Mouse (Mus musculus) limb, embryonic 11.5 days (tissue): Measurements from ENCODE around the gene Wbp2. TPM values are rescaled to one million over a fixed set of nuclear protein-coding genes. Genes with fewer than 3 reads are reported as not detected.

ENCODE experiments used
- ATAC-seq: fragments of 200-750 bp; cut with Nextera tagmentation; 2 replicates; pipeline ENCODE4 v1.8.0; 2017; ENCODE audit warnings: low read depth; ENCODE audit not compliant: insufficient number of reproducible peaks, low FRiP score, low TSS enrichment
- DNase-seq: peaks from one replicate; pipeline ENCODE4 v3.0.0-alpha.2; 2015; ENCODE audit warnings: low spot score
- H3K27ac ChIP-seq: fragments of 300-500 bp; sonication (generic); replicated peaks from 2 replicates; pipeline ENCODE4 v1.5.1; 2014; ENCODE audit warnings: low read depth, mild to moderate bottlenecking, low read length
- H3K27me3 ChIP-seq: fragments of 300-500 bp; sonication (generic); 2 replicates; pipeline ENCODE4 v1.6.1; 2014; ENCODE audit warnings: mild to moderate bottlenecking, low read length, mixed read lengths; ENCODE audit not compliant: control insufficient read depth, insufficient read depth
- H3K36me3 ChIP-seq: fragments of 300-500 bp; sonication (generic); 2 replicates; pipeline ENCODE4 v1.6.1; 2014; ENCODE audit warnings: mild to moderate bottlenecking, low read length, moderate library complexity, mixed read lengths; ENCODE audit not compliant: control insufficient read depth, insufficient read depth
- H3K4me1 ChIP-seq: fragments of 300-500 bp; sonication (generic); 2 replicates; pipeline ENCODE4 v1.6.1; 2014; ENCODE audit warnings: low read length, mixed read lengths; ENCODE audit not compliant: control insufficient read depth, insufficient read depth
- H3K4me2 ChIP-seq: fragments of 300-500 bp; sonication (generic); 2 replicates; pipeline ENCODE4 v1.6.1; 2014; ENCODE audit warnings: low read depth, mild to moderate bottlenecking, moderate library complexity; ENCODE audit not compliant: severe bottlenecking
- H3K4me3 ChIP-seq: fragments of 300-500 bp; sonication (generic); 2 replicates; pipeline ENCODE4 v1.5.1; 2014; ENCODE audit warnings: low read depth, low read length
- H3K9ac ChIP-seq: fragments of 300-500 bp; sonication (generic); 2 replicates; pipeline ENCODE4 v1.6.1; 2014; ENCODE audit warnings: mild to moderate bottlenecking, low read length
- H3K9me3 ChIP-seq: fragments of 300-500 bp; sonication (generic); 2 replicates; pipeline ENCODE4 v1.6.1; 2016; ENCODE audit warnings: low read length; ENCODE audit not compliant: control insufficient read depth
- WGBS: fragments of 180-500 bp; shearing (Covaris S2); extraction: QIAGEN DNeasy Blood & Tissue Kit; methylation state at CpG from one replicate; pipeline ENCODE4 v1.1.7; 2014; 5-methylcytosine and 5-hydroxymethylcytosine counted together
- polyA plus RNA-seq: library from polyadenylated mRNA; unstranded; fragments of >200 nt; fragmentation: Nextera tagmentation; extraction: Ambion mirVana; gene quantifications from 2 replicates; pipeline ENCODE4 v1.2.1, GENCODE M21; 2014

Wbp2 gene
- polyA plus RNA-seq, 1 experiment from 2014 or later: 49.3 TPM

DNA sequence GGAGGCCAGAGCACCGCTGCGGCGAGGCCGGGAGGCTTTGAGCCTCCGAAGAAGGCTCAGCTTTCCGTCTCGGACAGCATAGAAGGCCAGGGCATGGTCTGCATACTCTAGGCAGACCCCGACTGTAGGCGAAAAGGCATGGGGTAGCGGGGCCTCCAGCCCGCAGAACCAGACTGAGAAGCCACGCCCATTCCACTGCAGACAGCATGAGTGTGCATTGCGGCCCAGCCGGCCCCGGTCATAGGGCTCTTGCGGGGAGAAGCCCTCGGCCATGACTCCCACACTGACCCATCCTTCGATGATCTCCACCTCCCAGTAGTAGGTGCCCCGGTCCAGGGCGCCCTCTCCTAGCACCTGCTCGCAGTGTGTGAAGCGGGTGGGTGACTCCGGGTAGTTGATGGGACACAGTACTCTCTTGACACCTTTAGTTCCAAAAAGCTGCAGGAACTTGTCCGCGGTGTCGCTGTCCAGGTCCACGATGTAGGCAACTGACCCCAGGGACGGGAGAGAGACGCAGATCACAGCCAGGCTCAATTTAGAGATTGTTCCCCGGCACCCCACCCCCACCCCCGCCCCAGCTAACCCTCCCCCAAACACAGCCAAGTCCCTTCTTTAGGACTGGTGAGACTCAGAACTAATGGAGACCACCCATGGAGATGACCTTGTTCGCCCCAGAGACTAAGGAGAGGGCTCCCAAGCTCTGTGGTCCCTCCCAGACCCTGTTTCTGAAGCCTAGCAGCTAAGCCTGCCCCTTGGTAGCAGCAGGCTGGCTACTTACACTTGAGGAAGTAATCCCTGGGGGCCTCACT, 19.6 kb upstream of the Wbp2 start:
- H3K9me3 ChIP-seq: no peaks in the 10 kb centered on the region
- H3K36me3 ChIP-seq: no peaks in the 10 kb centered on the region
- peaks cover 42% of the 10 kb centered on the region for H3K4me1 ChIP-seq
- DNase-seq (peak; percentile 58), ATAC-seq (0 out of 2 replicates have a peak, but pooled peaks have one; percentile 37)
- no peak overlapping the region for H3K27ac ChIP-seq
- H3K4me3 ChIP-seq: 0 out of 2 replicates have a peak overlapping the region, but pooled peaks have one; percentile 8
- peak overlapping the region; percentile 25 for H3K4me2 ChIP-seq
- H3K9ac ChIP-seq: 0 out of 2 replicates have a peak overlapping the region, but pooled peaks have one; percentile 17
- H3K27me3 ChIP-seq: peaks cover 54% of the 10 kb centered on the region
- WGBS: 24% methylated on average over 32 of the region's 32 CpGs

DNA sequence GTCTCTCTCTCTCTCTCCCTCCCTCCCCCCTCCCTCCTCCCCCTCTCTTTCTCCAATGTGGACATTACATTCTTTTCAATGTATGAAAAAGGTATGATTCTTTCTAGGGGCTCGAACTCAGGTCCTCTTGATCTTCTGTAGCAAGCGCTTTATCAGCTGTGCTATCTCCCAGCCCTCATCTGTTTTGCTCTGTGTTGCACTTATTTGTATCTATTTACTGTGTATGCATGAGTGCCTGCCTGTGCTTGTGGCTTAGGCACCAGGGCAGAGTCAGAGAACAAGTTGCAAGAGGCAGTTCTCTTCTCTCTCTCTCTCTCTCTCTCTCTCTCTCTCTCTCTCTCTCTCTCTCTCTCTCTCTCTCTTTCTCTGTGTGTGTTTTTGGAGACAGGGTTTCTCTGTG, 18.3 kb upstream of the Wbp2 start:
- H3K27ac ChIP-seq: no peak overlapping the region
- H3K27me3 ChIP-seq: peaks cover 41% of the 10 kb centered on the region
- H3K9me3 ChIP-seq: no peaks in the 10 kb centered on the region

DNA sequence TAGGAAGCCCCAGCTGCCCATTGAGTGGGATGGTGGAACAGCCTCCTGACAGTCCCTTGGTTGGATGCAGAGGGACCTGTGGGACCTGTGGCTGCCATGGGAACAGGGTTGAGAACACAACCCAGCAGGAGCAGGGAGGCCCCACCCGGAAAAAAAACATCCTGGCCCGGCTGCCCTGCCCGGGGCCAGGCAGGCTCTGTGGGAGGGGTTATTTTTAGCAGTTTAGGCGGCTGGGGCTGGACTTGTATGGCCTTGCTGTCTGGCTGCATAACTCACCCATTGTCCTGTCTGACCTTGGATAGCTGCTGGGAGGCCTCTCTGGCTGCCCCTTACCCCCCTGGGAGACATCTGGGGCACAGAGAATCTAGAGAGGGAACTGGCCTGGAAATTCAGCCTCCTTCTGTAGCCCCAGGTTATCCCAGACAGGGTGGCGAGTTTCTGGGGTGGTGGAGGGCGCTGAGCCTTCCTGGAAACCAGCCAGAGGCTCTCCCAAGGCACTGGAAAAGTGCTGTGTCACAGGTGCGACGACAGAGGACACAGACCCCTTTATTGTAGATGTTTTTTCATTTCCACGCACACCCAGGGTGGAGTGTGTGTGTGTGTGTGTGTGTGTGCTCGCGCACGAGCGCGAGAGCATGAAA, 17.3 kb upstream of the Wbp2 start:
- WGBS: 46% methylated on average over 14 of the region's 14 CpGs
- H3K9me3 ChIP-seq: no peaks in the 10 kb centered on the region

More for the DNA sequence above, 18.3 kb upstream of the Wbp2 start:
- no peak overlapping the region for H3K4me3 ChIP-seq
- no peaks in the 10 kb centered on the region for H3K36me3 ChIP-seq
- H3K4me1 ChIP-seq: peaks cover 42% of the 10 kb centered on the region
- H3K4me2 ChIP-seq: no peak overlapping the region
- 93% methylated on average over 2 of the region's 2 CpGs for WGBS
- H3K9ac ChIP-seq: no peak overlapping the region
- DNase-seq (no peak), ATAC-seq (no peak)

DNA sequence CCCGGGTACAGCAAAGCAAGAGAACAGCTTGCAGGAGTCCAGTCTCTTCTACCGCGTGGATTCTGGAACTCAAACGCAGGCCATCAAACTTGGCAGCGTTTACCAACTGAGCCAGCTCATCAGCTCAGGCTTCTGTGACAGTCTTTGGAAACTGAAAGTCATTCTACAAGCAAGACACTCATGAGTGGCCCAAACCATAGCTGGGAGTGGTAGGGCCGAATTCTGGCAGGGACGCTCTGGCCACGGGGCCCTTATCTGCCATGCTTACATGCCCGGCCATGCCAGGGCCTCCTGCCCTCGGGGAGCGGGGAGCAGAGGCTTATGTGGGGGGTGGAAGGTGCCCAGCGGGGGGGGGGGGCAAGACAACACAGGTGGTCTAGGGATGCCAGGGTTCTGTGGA, 16.8 kb upstream of the Wbp2 start:
- no peaks in the 10 kb centered on the region for H3K36me3 ChIP-seq
- ATAC-seq (no peak), DNase-seq (no peak)
- 79% methylated on average over 12 of the region's 12 CpGs for WGBS
- H3K4me3 ChIP-seq: no peak overlapping the region
- 0 out of 2 replicates have a peak overlapping the region, but pooled peaks have one; percentile 53 for H3K27ac ChIP-seq
- no peak overlapping the region for H3K4me2 ChIP-seq
- no peaks in the 10 kb centered on the region for H3K9me3 ChIP-seq
- peaks cover 31% of the 10 kb centered on the region for H3K4me1 ChIP-seq
- H3K27me3 ChIP-seq: peaks cover 26% of the 10 kb centered on the region
- H3K9ac ChIP-seq: no peak overlapping the region

More for the DNA sequence above, 17.3 kb upstream of the Wbp2 start:
- H3K4me3 ChIP-seq: no peak overlapping the region
- H3K27me3 ChIP-seq: peaks cover 32% of the 10 kb centered on the region
- DNase-seq (peak; percentile 57), ATAC-seq (peak; percentile 36; the same call in 1 of the 2 replicates)
- H3K27ac ChIP-seq: peak overlapping the region; percentile 53; the same call in 1 of the 2 replicates
- no peak overlapping the region for H3K4me2 ChIP-seq
- H3K9ac ChIP-seq: no peak overlapping the region
- H3K36me3 ChIP-seq: no peaks in the 10 kb centered on the region
- peaks cover 35% of the 10 kb centered on the region for H3K4me1 ChIP-seq

DNA sequence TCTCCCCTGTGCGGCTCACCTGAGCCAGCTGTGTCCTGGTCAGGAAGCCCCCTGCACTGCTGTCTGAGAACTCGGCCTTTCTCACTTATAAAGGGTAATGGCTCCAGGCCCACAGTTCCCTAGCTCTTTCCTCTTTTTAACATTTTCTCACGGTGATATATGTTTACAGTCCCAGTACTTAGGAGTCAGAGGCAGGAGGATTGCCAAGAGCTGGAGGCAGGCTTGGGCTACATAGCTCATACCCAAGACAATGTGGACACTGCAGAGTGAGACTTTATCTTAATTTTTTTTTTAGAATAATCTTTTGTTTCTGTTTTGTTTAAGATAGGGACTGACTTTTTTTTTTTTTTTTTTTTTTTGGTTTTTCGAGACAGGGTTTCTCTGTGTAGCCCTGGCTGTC, 15.7 kb upstream of the Wbp2 start:
- H3K9me3 ChIP-seq: no peaks in the 10 kb centered on the region
- no peaks in the 10 kb centered on the region for H3K36me3 ChIP-seq
- peaks cover 15% of the 10 kb centered on the region for H3K27me3 ChIP-seq
- H3K27ac ChIP-seq: peak overlapping the region; percentile 54
- H3K4me2 ChIP-seq: no peak overlapping the region
- no peak overlapping the region for H3K4me3 ChIP-seq
- no peak for DNase-seq
- 65% methylated on average over 3 of the region's 4 CpGs for WGBS
- peaks cover 25% of the 10 kb centered on the region for H3K4me1 ChIP-seq
- no peak for ATAC-seq
- no peak overlapping the region for H3K9ac ChIP-seq

DNA sequence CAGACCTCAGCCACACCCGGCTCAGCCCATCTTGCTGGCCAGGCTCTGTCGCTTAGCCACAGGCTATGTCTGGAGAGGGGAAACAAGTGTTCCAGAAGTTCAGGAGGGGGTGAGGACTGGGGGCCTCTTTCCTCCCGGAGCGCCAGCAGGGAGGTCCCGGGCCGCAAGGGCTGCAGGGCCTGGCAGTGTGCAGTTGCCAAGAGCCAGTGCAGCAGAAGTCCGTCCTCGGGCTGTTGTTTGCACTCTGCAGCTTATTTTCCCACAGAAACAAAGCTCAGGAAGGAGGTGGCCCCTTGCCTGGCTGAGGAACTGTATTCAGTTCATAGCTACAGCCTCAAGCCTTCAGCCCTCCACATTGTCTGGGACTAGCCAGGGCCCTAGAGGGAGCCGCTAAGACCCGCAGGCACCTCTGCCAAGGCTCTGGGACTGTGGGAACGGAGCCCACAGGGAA, 15.2 kb upstream of the Wbp2 start:
- Histone ChIP-seq H3K27me3 (peaks cover 10% of the 10 kb centered on the region), H3K4me1 (peaks cover 20% of the 10 kb centered on the region), H3K36me3 (no peaks in the 10 kb centered on the region), H3K9ac (0 out of 2 replicates have a peak overlapping the region, but pooled peaks have one; percentile 8), H3K9me3 (no peaks in the 10 kb centered on the region), H3K27ac (peak overlapping the region; percentile 54), H3K4me2 (no peak overlapping the region), H3K4me3 (no peak overlapping the region)
- DNase-seq (no peak), ATAC-seq (no peak)
- 54% methylated on average over 11 of the region's 11 CpGs for WGBS

DNA sequence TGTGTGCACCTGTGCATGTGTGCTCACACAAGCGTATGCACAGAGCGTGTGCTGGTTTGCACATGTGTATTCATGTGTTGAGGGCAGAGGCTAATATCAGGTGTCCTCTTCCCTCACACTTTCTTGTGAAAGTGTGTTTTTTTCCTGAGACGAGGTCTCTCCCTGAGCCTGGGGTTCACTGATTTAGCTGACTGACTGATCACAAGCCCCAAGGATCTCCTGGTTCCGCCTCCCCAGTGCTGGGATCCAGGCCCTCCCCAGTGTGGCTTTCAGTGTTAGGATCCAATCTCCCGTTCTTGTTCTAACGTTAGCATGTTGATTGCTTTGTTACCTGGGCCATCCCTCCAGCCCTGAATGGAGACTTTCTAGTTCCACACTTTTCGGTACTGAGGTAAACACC, 14.0 kb upstream of the Wbp2 start:
- H3K9me3 ChIP-seq: no peaks in the 10 kb centered on the region
- no peaks in the 10 kb centered on the region for H3K36me3 ChIP-seq
- H3K27me3 ChIP-seq: peaks cover 4% of the 10 kb centered on the region; the same call in 1 of the 2 replicates
- no peak overlapping the region for H3K9ac ChIP-seq
- H3K4me2 ChIP-seq: no peak overlapping the region
- peaks cover 11% of the 10 kb centered on the region for H3K4me1 ChIP-seq
- WGBS: 87% methylated on average over 7 of the region's 7 CpGs
- ATAC-seq: no peak
- no peak overlapping the region for H3K4me3 ChIP-seq
- H3K27ac ChIP-seq: no peak overlapping the region
- DNase-seq: no peak

DNA sequence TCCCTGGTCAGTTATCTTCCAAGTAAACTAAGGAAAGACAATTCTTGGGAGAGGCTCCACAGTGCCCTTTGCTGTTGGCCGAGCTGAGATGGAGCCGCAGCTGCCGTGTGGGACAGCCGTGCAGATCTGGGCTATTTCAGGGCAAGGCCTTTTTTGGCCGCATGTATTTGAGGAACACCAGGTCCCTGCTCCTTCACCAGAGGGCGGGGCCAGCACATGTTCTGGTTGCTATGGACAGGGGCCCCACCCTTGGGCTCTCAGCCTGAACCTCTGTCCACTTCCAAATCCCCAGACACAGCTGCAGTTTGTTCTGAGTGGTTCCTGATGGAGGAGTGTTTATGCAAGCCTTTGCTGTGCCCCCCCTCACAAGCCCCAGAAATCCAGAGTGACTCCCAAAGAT, 13.6 kb upstream of the Wbp2 start:
- Histone ChIP-seq H3K27me3 (no peaks in the 10 kb centered on the region), H3K4me1 (peaks cover 11% of the 10 kb centered on the region), H3K27ac (no peak overlapping the region), H3K4me3 (no peak overlapping the region), H3K9me3 (no peaks in the 10 kb centered on the region), H3K9ac (no peak overlapping the region), H3K36me3 (no peaks in the 10 kb centered on the region), H3K4me2 (no peak overlapping the region)
- WGBS: 78% methylated on average over 6 of the region's 6 CpGs
- ATAC-seq (no peak), DNase-seq (no peak)
